Mouse (Mus musculus) myocyte (in vitro differentiated cells): ENCODE measurements around the gene Itgb6.

Source experiments
- CEBPB ChIP-seq: IDR thresholded peaks from 2 replicates; pipeline ENCODE4 v1.6.1; 2011; ENCODE audit warnings: mild to moderate bottlenecking, moderate library complexity; ENCODE audit not compliant: poor library complexity, insufficient read depth, severe bottlenecking
- POLR2A ChIP-seq: IDR thresholded peaks from one replicate; pipeline ENCODE4 v1.6.1; 2011; ENCODE audit warnings: low read depth, mild to moderate bottlenecking, control low read depth, moderate library complexity; ENCODE audit not compliant: insufficient read length
- REST ChIP-seq: IDR thresholded peaks from one replicate; pipeline ENCODE4 v1.6.1; 2011; ENCODE audit warnings: mild to moderate bottlenecking, control low read depth, moderate library complexity; ENCODE audit not compliant: insufficient read depth, insufficient read length
- USF1 ChIP-seq: IDR thresholded peaks from one replicate; pipeline ENCODE4 v1.6.1; 2011; ENCODE audit warnings: low read depth, mild to moderate bottlenecking, control low read depth, moderate library complexity

- no peak for TF ChIP-seq POLR2A
- TF ChIP-seq USF1 = no peak
- TF ChIP-seq CEBPB = peak; percentile 53; the same call in 1 of the 2 replicates
- no peak for TF ChIP-seq REST
Observed at GRCm38 (mm10) chr2:60671215-60671614, 51.2 kb downstream of the Itgb6 start.
